Mouse (Mus musculus): ENCODE results near the gene Tbx10. TPM values are rescaled to one million over a fixed set of nuclear protein-coding genes. Genes with fewer than 3 reads are reported as not detected.

The Tbx10 gene
- not detected in 2 replicates for polyA plus RNA-seq (2021; fragmentation: Nextera tagmentation)
- long read RNA-seq, experiment 1 = 0 reads
- long read RNA-seq, experiment 2 = 0 reads

GRCm38 (mm10) chr19:3992416-3992815 is at the start of gene Tbx10:
Gene Tbx10, plus strand, starts transcription at chr19:3992752.

DNA sequence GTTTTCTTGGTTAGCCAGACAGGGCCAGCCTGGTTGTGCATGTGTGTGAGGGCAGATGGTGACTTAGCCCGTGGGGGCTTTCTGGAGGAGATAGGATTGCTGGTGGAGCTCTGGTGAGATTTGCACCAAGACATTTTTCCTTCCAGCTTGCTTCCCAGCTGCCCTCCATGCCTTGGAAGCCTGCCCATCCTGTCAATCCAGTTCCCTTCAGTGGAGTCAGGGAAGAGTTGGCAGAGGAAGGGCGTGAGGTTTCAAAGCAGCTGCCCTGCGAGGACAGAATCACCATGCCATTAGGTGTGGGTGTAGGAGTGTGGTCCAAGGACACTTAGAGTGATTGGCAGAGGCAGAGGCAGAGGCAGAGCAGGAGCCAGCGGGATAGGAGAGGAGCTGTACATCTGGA is 34.1 kb upstream of the Tbx10 start, which contains the start of gene Aldh3b3:
TSS of gene Aldh3b3 (plus strand) at position 176 of the 400 bp plus-strand sequence.

DNA sequence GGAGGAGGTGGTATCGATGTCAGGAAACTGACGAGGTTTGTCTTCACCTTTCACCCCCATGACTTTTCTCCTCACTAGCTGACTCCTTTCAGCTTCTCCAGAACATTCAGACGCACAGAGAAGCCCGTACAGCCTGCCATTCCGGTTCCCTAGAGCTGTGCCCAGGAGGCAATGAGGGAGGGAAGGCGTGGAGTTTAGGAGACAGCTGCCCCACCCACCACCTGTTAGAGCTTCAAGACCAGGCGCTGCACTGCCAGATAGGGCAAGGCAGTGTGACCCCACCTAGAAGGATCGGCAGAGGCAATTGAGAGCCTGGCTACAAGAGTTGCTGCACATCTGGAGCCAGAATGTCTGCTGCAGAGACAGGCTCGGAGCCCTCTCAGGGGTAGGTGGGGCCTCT is 20.3 kb upstream of the Tbx10 start, which contains the start of gene Aldh3b2:
TSS of gene Aldh3b2 (plus strand) at position 100 of the 400 bp plus-strand sequence.

DNA sequence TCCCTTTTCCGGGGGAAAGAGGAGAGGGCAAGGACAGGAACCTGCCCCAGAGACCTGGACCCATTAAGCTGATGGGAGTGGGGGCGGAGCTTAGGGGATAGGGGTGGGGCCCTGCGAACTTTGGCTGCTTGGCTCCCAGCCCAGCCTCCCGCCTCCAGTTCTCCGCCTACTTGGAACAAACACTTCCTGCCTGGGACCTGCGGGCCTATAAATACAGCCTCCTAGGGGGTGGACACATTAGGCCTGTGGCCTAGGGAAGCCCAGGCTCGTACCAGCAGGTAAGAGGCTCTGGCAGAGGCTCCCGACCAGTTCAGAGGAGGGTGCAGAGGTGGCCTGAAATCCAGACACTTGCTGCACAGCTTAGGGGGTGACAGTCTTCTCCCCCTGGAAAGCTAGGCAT is 6.2 kb upstream of the Tbx10 start, which contains the start of gene Acy3:
TSS of gene Acy3 (plus strand) at position 237 of the 400 bp plus-strand sequence.

GRCm38 (mm10) chr19:4000119-4000900 is 7.8 kb downstream of the Tbx10 start, which contains the start of the genes Nudt8 and Gm49405:
Gene Nudt8, plus strand, starts transcription at chr19:4000580.
Gene Gm49405, plus strand, starts transcription at chr19:4000626.

GRCm38 (mm10) chr19:4003112-4003511 is 10.6 kb downstream of the Tbx10 start, which contains the start of gene Doc2g:
Gene Doc2g, plus strand, starts transcription at chr19:4003313.

DNA sequence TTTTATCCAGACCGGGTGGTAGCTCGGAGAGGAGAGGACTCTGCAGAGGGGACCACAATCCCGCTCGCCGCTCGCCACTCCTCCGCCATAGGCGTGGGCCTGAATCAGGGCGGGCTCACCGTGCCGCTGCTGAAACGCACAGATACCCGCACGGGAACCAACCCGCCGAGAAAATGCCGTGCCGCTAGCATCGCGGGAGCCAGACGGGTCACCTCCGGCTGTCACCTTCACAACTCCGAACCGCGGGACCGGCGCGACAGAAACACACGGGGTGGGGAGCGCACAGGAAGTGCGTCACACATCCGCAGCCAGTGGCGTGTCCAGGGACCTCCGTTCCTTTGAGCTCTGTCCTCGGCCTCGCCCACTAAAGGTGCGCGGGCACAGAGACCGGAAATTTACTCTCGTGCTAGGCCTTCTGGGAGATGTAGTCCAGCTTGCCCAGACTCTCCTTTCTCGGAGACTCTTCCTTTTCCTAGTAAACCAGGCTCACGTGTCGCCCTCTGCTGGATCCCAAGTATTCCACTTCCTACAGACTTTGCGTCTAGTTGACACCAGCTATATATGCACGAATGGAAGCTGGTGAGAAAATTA is 20.0 kb downstream of the Tbx10 start, which contains the start of gene Ndufv1:
TSS of gene Ndufv1 (minus strand) at position 375 of the 591 bp plus-strand sequence.

GRCm38 (mm10) chr19:4037788-4038232 is 45.3 kb downstream of the Tbx10 start, which contains the start of gene Gstp1:
Gene Gstp1, minus strand, starts transcription at chr19:4037985.

GRCm38 (mm10) chr19:4045966-4046865 is 53.7 kb downstream of the Tbx10 start, which contains the start of gene Gstp2:
Gene Gstp2, minus strand, starts transcription at chr19:4046023.

Other genes with a start within 250 kb of the Tbx10 start
- gene Kmt5b, start 225.3 kb upstream of the Tbx10 start, polyA plus RNA-seq (2021; fragmentation: Nextera tagmentation) = 7.1 and 11.4 TPM in 2 replicates
- gene Chka, start 141.0 kb upstream of the Tbx10 start, polyA plus RNA-seq (2021; fragmentation: Nextera tagmentation) = 15.9 and 22.7 TPM in 2 replicates
- 3.1 and 3.9 TPM in 2 replicates for gene Tcirg1, start 85.6 kb upstream of the Tbx10 start, polyA plus RNA-seq (2021; fragmentation: Nextera tagmentation)
- gene Ndufs8, start 80.0 kb upstream of the Tbx10 start, polyA plus RNA-seq (2021; fragmentation: Nextera tagmentation) = 579 and 589 TPM in 2 replicates
- 6.4 and 6.9 TPM in 2 replicates for gene Aldh3b1, start 62.9 kb upstream of the Tbx10 start, polyA plus RNA-seq (2021; fragmentation: Nextera tagmentation)
- gene Unc93b1, start 57.6 kb upstream of the Tbx10 start, polyA plus RNA-seq (2021; fragmentation: Nextera tagmentation) = 20.5 and 23.3 TPM in 2 replicates
- gene Aldh3b3, start 34.1 kb upstream of the Tbx10 start, polyA plus RNA-seq (2021; fragmentation: Nextera tagmentation) = 0.13 TPM in 1 of 2 replicates, not detected in the other
- gene Aldh3b2, start 20.4 kb upstream of the Tbx10 start, polyA plus RNA-seq (2021; fragmentation: Nextera tagmentation) = 2.0 and 2.7 TPM in 2 replicates
- 3.2 and 3.9 TPM in 2 replicates for gene Acy3, start 6.2 kb upstream of the Tbx10 start, polyA plus RNA-seq (2021; fragmentation: Nextera tagmentation)
- gene Nudt8, start 7.8 kb downstream of the Tbx10 start, polyA plus RNA-seq (2021; fragmentation: Nextera tagmentation) = 21.4 and 23.0 TPM in 2 replicates
- gene Gm49405, start 7.9 kb downstream of the Tbx10 start, polyA plus RNA-seq (2021; fragmentation: Nextera tagmentation) = 0.13 and 0.21 TPM in 2 replicates
- 2.1 and 3.3 TPM in 2 replicates for gene Doc2g, start 10.6 kb downstream of the Tbx10 start, polyA plus RNA-seq (2021; fragmentation: Nextera tagmentation)
- gene Ndufv1, start 20.1 kb downstream of the Tbx10 start, polyA plus RNA-seq (2021; fragmentation: Nextera tagmentation) = 400 and 516 TPM in 2 replicates
- gene Gstp1, start 45.2 kb downstream of the Tbx10 start, polyA plus RNA-seq (2021; fragmentation: Nextera tagmentation) = 1,005 and 1,067 TPM in 2 replicates
- 2.2 and 7.2 TPM in 2 replicates for gene Gstp2, start 53.3 kb downstream of the Tbx10 start, polyA plus RNA-seq (2021; fragmentation: Nextera tagmentation)
- not detected in 2 replicates for gene Gstp3, start 66.8 kb downstream of the Tbx10 start, polyA plus RNA-seq (2021; fragmentation: Nextera tagmentation)
- gene Cabp2, start 88.8 kb downstream of the Tbx10 start, polyA plus RNA-seq (2021; fragmentation: Nextera tagmentation) = not detected in 2 replicates
- 52.6 and 68.9 TPM in 2 replicates for gene Cdk2ap2, start 104.4 kb downstream of the Tbx10 start, polyA plus RNA-seq (2021; fragmentation: Nextera tagmentation)
- gene Pitpnm1, start 107.2 kb downstream of the Tbx10 start, polyA plus RNA-seq (2021; fragmentation: Nextera tagmentation) = 53.9 and 65.8 TPM in 2 replicates
- 168 and 240 TPM in 2 replicates for gene Aip, start 133.1 kb downstream of the Tbx10 start, polyA plus RNA-seq (2021; fragmentation: Nextera tagmentation)
- gene Gpr152, start 147.0 kb downstream of the Tbx10 start, polyA plus RNA-seq (2021; fragmentation: Nextera tagmentation) = not detected in 2 replicates
- gene Cabp4, start 151.3 kb downstream of the Tbx10 start, polyA plus RNA-seq (2021; fragmentation: Nextera tagmentation) = 0.06 and 0.11 TPM in 2 replicates
- gene Coro1b, start 155.9 kb downstream of the Tbx10 start, polyA plus RNA-seq (2021; fragmentation: Nextera tagmentation) = 87.0 and 103 TPM in 2 replicates
- gene Ptprcap, start 160.9 kb downstream of the Tbx10 start, polyA plus RNA-seq (2021; fragmentation: Nextera tagmentation) = 0.72 and 1.4 TPM in 2 replicates
- 11.8 and 16.7 TPM in 2 replicates for gene Rps6kb2, start 170.6 kb downstream of the Tbx10 start, polyA plus RNA-seq (2021; fragmentation: Nextera tagmentation)
- 4.2 and 4.3 TPM in 2 replicates for gene Carns1, start 182.7 kb downstream of the Tbx10 start, polyA plus RNA-seq (2021; fragmentation: Nextera tagmentation)
- 0.51 and 0.69 TPM in 2 replicates for gene Tbc1d10c, start 198.5 kb downstream of the Tbx10 start, polyA plus RNA-seq (2021; fragmentation: Nextera tagmentation)
- gene Ppp1ca, start 199.3 kb downstream of the Tbx10 start, polyA plus RNA-seq (2021; fragmentation: Nextera tagmentation) = 387 and 460 TPM in 2 replicates
- gene Rad9a, start 208.9 kb downstream of the Tbx10 start, polyA plus RNA-seq (2021; fragmentation: Nextera tagmentation) = 6.8 and 7.0 TPM in 2 replicates
- gene Clcf1, start 221.5 kb downstream of the Tbx10 start, polyA plus RNA-seq (2021; fragmentation: Nextera tagmentation) = 0.19 and 0.76 TPM in 2 replicates
- not detected in 2 replicates for gene AC109138.7, start 221.6 kb downstream of the Tbx10 start, polyA plus RNA-seq (2021; fragmentation: Nextera tagmentation)
- 31.3 and 44.7 TPM in 2 replicates for gene Pold4, start 239.1 kb downstream of the Tbx10 start, polyA plus RNA-seq (2021; fragmentation: Nextera tagmentation)

All from left cerebral cortex, adult 6 months (tissue).